Mouse (Mus musculus) CD4-positive, CD25-positive, alpha-beta regulatory T cell, adult 2 months (primary cell): ENCODE measurements at regions not wholly inside any gene's neighbourhood (a gene's known extent, or its start where the extent isn't known, plus 50 kb on each side); places are given as distances from the start of the nearest gene placed in this dataset.

ENCODE experiments used
- DNase-seq: peaks from one replicate; pipeline ENCODE4 v3.0.0-alpha.2; 2012; ENCODE audit warnings: low read depth, low spot score

DNA sequence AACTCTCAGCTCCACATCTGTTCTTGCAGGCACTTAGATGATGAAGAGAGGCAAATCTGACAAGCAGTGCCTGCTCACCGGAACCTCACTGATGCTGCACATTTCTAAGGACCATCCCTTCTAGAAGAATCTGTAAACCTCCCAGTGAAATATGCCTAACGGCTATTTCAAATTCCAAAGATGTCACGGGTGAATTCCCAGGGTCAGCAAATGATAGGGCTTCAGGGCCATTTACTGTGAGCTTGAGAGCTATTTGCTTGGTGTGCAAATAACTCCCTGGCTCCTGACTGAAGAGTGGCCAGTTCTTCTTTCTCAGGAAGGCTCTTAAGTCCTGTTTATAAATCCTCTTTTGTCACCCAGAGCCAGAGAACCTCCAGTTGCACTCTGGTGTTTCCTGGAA is 135.3 kb downstream of the Tmx1 start:
- no peak for DNase-seq

DNA sequence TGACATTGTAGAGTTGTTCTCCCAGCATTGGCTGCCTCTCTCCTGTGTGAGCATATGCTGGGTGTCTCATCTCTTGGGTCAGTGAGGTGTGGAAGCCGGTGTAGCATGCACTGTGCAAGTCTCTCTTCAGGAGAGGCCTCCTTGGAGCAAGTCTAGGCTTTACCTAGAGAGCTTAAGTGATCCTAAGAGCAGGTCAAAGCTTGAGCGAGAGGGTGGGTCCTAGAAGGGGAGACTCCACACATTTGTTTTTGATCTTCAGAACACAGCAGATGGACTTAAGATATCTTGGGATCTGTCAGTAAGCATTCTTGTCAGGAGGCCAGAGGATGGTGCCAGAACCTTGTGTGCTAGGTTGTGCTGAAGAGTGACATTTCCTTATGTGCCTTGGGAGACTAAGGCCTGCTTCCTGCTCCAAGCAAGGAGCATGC is 136.4 kb downstream of the Tmx1 start:
- no peak for DNase-seq

DNA sequence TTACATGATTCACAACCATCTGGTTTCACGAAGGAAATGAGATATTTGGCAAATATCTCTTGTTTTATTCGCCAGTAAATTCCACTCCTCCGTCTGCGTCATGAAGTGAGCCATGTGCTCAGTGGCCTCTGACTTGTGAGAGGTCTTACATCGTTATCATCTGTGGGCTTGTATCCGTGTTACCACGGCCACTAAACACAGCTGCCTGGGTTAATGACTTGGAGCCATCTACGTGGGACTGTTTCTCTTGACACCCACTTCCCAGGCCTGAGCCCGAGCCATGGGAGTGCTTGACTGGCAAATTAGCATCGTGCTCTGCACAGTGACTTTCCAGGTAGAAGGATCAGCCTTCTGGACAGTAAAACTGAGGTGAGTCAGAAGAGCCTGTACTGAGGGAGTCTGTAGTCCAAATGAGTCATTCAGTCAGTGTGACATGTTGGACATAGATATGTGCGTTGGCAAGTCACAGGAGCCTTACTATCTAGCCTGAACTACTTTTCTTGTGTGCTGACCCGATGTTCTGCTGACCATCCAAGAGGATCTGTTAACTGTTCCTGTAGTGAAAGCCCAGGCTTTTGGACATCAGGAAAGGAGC is 137.7 kb downstream of the Tmx1 start:
- DNase-seq: no peak

DNA sequence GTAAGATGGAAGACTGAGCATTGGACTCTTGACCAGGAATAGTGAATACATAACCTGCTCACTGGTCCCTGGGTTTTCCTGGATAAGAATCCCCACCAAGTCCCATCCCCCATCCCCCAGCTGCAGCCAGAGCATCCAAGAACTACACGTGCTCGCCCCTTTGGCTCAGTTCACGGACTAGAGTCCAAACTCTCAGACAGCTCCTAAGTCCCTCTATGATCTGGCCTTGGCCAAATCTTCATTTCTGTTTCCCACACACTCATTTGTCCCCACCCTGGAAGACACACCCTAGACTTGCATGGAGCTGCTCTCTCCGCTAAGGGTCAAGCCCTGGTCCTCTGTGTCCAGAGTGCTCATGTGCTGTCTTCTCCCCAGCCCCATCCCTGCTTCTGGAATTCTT is 139.9 kb downstream of the Tmx1 start:
- no peak for DNase-seq

DNA sequence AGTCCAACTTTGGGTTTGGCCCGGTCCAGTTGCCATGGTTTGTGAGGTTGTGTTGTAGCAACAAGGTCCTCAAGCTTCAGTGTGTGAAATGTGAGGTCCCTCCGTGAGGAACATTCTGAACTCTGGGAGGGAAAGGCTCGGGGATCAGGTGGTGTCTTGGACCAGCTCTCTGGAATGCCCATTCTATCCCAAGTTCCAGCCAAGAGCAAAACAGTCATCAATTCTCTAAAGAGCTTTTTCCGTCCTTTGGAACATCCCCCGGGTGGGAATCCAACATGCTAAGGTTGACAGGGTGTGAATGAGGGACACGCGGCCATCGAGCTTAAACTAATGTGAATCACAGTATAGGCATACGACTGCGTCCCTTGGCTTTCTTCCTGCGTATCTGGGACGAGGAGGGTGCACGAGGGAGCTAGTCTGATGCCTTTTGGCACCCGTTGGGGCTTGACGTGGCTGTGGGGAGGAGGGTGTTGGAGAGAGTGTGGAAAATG is 145.4 kb downstream of the Tmx1 start:
- no peak for DNase-seq

DNA sequence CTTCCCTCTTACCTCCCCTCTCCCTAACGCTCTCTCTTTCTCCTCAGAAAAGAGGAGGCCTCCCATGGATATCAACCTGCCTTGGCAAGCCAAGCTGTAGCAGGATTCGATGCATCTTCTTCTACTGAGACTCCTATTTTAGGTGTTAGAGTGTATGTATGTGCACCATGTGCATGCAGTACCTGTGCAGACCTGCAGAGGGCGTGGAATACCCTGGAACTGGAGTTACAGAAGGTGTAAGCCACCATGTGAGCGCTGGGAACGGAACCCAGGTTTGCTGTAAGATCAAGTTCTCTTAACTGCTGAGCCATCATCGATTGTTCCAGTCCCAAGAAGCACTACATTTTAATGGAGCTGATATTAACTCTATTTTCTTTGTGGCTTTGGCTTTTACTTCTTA is 146.8 kb downstream of the Tmx1 start:
- DNase-seq: peak; percentile 5

DNA sequence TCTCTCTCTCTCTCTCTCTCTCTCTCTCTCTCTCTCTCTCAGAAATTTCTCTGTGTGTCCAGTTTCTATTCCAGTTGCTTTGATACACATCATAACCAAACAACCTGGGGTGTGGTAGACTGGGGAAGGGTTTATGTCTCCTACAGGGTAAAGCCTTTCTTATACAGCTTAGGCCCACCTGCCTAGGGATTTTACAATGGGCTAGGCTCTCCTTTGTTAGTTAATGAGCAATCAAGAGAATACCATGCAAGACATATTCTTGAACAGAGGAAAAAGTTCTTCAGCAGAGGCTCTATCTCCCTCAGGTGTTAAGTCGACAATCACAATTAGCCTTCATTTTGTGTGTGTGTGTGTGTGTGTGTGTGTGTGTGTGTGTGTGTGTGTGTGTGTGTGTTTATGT is 151.0 kb downstream of the Tmx1 start:
- DNase-seq: no peak

DNA sequence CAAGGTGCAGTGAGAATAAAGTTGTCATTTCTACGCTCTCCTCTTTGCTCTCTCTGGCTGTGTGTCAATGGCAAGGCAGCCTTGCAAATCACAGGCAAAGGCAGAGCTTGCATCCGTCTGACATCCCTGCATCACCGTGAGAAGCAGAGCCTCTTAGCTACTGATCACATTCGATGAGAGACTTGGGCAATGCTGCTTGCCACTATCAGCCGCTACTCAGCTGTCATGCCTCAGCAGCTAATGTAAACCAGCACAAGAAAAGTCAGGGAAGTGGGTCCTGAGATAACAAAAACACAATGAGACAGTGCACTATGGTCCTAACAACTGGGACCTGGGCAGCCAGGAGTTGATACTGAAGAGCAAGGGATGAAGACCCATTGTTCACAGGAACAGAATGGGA is 155.8 kb downstream of the Tmx1 start:
- no peak for DNase-seq

DNA sequence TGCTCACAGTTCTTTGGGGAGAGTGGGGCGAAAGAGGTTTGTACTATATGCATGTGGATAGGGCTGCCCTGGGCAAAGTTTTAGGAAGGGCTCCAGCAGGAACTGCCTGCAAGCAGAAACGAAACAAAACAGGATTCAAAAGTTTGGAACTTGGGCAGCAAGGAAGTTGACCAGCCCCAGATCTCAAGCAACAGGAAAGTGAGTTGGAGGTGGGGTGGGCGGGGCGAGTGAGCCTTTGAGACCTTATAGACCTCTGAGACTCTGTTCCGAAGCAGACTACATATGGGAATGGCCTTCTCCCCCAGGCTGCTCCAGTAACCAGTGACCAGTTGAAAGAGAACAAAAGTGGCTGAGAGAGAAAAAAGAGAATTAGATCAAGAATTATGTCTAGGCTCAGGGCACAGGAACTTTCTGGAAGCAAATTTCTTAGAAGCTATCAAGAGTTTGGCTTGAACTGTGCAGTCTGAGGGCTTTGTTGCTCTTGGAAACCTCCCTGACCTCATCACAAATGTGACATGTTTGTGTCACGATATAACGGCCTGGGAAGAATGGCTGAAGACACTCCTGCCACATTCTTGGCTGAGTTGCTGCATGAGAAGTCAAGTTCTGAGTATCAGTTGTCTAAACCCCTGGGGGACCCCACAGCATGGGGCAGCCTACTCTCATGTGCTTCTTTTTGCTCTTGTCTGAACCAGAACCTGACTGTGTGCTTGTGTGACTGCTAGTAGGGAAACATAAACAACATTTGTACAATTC is 156.4 kb downstream of the Tmx1 start:
- DNase-seq: no peak

DNA sequence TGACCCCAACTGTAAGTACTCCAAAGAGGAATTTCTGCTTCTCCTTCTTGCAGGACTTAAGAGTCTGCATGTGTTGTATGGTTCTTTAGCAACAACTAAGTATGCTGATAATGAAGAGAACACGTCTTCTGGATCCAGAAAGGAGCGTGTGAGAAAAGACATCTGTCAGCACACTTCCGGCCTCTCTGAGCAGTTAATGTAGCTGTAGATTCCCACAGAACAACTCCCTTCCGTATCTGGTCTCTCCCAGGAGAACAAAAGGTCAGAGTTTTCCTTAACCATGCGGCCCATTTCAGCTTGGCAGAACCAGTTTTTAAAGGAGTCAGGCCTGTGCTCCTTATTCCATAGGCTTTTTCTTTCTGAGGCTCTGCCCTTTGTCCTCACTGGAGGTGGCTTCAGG is 159.0 kb downstream of the Tmx1 start:
- no peak for DNase-seq

DNA sequence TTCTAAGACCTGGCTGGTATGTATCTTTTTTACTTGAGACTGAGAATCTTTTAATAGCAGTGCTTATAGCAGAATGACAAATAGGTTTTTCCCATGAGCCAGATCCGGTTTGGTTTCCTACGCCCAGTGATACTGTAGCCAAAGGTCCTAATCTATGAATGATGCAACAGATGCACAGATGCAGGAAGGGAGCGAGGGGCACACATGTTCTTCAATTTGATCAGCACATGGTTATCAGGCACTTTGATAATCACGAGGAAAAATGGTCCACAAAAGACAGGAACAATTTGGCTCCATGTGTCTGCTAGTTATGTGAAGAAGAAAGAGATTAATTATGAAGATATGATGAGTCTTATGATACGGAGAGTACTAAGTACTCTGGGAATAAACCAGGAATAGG is 160.3 kb downstream of the Tmx1 start:
- DNase-seq: no peak

DNA sequence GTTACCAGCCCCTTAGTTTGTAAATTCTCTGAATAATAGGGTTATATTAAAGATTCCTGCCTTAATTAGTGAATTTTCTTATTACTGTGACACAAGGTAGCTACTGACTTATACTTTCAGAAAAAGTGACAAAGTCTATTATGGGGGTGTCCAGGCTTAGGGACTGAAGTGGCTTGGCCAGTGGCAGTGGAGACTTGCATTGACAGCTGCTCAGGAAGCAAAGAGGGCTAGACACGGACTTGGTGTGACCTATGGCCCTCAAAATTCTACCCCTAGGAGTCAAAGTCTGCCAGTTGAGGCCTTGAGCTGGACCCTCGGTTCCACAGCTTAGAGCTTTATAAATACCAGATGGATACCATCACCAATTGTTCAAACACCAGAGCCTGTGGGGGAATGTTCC is 161.2 kb downstream of the Tmx1 start:
- DNase-seq: no peak

DNA sequence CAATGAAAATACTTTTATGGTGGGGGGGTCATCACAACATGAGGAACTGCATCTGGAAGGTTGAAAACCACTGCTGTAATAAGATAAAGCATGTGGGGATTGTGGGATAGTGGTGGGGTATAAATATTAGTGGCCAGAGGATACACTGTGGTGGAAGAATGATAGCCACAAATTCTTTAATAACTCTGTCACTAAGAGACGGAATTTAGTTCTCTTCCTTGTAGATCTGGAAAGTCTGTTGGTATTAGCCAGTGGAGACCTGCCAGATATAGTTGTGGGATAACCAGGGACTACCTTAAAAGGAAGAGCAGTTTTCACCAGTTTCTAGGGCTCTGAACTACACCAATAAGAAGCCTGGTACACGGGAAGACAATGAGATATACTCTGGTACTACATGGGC is 161.8 kb downstream of the Tmx1 start:
- DNase-seq: no peak

DNA sequence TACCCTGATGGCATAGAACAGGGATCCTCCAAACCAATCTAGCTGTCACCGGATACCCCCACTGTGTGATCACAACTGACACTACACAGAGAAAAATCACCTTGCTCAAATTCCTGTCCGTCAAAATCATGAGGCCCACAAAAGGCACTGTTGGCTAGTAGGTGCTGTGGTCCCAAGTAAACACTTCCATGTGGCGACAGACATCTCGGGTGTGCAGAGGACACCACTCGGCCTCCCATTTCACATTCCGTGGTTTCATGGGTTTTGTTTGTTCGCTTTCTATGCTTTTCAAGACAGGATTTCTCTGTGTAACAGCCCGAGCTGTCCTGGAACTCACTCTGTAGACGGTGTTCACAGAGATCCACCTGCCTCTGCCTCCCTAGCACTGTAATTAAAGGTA is 162.2 kb downstream of the Tmx1 start:
- DNase-seq: no peak

DNA sequence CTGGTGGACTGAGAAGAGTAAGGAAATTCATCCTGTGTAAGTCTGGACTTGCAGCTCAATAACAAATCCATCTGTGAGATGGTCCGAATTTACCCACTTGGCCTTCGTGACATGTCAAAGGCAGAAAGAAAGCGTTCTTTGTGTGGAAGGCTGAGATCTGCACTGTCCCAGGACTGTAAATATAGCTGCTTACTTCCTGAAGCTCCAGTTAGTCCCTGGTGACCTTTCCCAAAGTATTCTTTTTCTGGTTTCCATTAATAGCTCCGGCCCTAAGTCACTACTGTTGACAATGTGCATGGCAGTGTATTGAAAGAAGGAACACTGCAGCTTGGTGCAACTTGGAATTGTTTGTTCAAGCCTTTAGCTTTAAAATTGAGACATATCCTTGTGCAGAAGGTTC is 163.2 kb downstream of the Tmx1 start:
- no peak for DNase-seq

DNA sequence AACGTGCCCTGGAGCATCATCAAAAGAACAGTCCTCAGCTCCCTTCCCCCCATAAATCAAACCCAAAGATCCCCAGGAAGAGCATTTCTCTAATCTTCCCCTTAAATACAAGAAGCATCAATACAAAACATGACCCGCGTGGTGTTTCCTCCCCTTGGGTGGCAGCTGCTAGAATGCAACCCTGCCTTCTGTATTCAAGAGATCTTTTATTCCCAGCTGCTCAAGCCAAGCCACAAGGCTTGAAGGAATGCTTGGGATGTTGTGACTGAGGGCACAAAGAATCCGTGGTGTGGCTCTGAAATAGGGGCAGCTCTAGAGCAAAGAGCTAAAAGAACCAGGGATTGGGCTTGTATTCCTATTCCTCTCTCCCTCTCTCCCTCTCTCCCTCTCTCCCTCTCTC is 163.6 kb downstream of the Tmx1 start:
- DNase-seq: no peak

DNA sequence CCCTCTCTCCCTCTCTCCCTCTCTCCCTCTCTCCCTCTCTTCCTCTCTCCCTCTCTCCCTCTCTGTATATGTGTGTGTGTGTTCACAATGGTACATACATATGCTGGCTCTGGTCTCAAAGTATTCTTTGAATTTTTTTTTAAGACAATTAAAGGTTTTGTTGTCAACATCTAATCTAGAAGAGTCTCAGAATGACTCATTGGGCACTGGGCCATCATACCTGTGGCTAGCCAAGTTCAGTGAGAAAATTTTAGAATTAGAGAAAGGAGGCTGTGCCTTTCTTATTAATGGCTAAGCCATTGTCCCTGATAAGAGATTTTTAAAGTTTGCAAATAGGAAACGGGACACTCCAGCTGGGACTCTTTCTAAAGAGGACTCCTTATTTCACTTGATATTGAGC is 164.1 kb downstream of the Tmx1 start:
- no peak for DNase-seq

DNA sequence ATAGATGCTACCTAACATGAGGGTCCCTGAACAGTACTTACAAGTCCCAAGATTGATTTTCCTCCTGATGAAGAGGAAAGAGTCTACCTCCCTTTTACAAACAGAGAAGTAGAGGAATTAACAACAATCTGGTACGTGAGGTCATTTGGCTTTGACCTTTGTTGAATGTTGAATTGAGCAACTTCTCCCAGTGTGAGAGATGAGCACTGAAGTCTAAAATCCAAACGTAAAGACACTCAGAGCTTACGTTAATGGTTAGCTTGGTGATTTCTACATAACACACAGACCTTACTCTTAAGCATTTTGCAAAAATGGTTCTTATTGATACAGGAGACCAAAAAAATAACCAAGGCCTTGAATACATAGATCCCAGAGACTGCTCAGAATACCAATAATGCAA is 165.1 kb downstream of the Tmx1 start:
- no peak for DNase-seq

DNA sequence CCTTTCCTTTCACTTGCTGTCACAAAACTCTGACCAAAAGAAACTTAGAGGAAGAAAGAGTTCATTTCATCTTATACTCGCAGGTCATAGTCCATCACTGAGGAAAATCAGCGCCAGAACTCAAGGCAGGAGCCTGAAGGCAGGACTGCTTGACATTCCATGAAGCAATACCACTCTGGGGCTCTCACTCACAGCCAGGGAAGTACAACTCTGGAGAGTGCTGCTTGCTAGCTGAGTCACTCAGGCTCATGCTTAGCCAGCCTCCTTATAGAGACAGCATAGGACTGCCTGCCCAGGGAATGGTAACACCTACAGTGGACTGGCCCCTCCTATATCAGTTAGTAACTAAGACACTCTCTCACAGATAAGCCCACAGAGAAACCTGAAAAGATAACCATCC is 166.5 kb downstream of the Tmx1 start:
- no peak for DNase-seq

DNA sequence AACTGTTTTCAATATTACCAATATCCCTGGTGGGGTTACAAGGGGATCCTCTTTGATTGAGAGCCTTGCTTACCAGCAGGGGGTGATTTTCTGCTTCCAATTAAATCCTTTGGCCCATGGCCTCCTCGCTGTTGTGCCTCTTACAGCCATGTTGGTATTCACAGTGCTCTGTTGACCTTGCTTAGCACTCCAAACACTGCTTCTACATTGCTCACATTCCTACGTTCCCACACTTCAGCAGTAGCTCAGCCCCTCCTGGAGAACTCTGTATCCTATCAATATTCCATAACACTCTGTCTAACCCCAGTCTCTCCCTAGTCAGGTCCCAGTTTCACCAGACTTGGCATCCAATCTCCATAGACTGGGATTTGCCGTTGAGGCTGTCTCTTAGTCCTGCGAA is 169.1 kb downstream of the Tmx1 start:
- no peak for DNase-seq

DNA sequence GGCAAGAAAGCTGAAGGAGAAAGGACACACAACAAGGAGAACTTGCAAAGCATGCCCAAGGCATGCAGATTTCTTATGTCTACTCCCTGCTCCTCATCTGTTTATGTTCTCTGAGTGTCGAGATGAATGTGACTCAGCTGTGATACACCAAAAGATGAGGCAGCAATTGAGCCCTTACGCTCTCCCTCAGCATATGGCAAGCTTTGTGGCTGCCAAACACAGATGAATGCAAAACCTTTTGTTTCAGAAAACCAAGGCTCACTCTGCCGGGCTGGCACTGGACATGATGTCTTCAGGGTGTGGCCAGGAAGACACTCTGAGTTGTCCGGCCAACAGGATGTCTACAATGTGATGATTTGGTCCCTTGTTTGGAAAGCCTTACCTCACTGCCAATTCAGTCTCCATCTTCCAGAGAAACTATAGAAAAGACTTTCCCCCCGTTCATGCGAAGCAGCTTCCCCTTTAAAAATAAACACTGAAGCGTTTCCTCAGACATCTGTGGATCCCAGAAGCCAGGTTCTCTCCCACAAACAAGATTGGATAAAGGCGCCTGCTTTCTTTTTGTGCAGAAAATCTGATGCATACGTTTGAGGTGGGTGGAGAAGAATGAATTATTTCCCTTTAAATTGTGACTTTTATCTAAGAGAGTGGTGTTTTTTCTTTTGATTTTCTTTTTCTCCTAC is 171.5 kb downstream of the Tmx1 start:
- DNase-seq: no peak

DNA sequence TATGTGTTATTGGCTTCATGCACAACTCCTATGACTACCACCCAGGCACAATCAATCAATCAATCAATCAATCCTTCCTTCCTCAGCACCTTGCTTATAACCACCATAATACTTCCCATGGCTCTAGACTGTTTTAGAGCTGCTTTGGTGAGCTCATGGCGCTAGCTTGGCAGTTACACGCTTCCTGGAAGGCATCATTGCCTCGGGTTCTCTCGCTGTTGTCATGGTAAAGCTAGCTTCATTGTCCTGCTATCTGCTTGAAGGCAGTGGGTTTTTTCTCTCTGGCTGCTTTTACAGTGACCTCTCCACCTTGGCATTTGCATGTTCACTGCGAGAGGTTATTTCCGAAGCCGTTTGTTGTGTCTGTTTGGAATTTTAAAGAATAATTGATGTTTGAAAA is 174.7 kb downstream of the Tmx1 start:
- DNase-seq: no peak
